Mouse (Mus musculus): ENCODE results near the gene Ptpre.
"Not testable (repeated sequence)": the region's sequence is repeated elsewhere in the genome, so short reads cannot be mapped to it uniquely, and the experiment has no call there.

Ptpre gene

GRCm38 (mm10) chr7:135535908-135536307, 1.4 kb upstream of the Ptpre start:
- no peak for DNase-seq

- DNase-seq: peak; percentile 17 to 30
Observed at GRCm38 (mm10) chr7:135537948-135538741, 864 bp downstream of the Ptpre start.

- no peak for DNase-seq
Observed at GRCm38 (mm10) chr7:135539429-135539828, 2.1 kb downstream of the Ptpre start.

GRCm38 (mm10) chr7:135542235-135542634, 5.0 kb downstream of the Ptpre start:
- DNase-seq: no peak

GRCm38 (mm10) chr7:135543033-135543432, 5.8 kb downstream of the Ptpre start:
- DNase-seq: no peak

GRCm38 (mm10) chr7:135544321-135544720, 7.0 kb downstream of the Ptpre start:
- no peak for DNase-seq

GRCm38 (mm10) chr7:135545957-135546356, 8.7 kb downstream of the Ptpre start:
- DNase-seq: no peak

GRCm38 (mm10) chr7:135546530-135546929, 9.2 kb downstream of the Ptpre start:
- DNase-seq: no peak

GRCm38 (mm10) chr7:135548434-135548833, 11.2 kb downstream of the Ptpre start:
- no peak for DNase-seq

- DNase-seq: no peak
Observed at GRCm38 (mm10) chr7:135551547-135551946, 14.3 kb downstream of the Ptpre start.

GRCm38 (mm10) chr7:135553550-135553949, 16.3 kb downstream of the Ptpre start:
- no peak for DNase-seq

- no peak for DNase-seq
Observed at GRCm38 (mm10) chr7:135556663-135557402, 19.6 kb downstream of the Ptpre start.

GRCm38 (mm10) chr7:135560280-135560679, 23.0 kb downstream of the Ptpre start:
- DNase-seq: no peak

GRCm38 (mm10) chr7:135564022-135564421, 26.7 kb downstream of the Ptpre start:
- DNase-seq: no peak

- no peak for DNase-seq
Observed at GRCm38 (mm10) chr7:135566013-135566412, 28.7 kb downstream of the Ptpre start.

- DNase-seq: no peak
Observed at GRCm38 (mm10) chr7:135567582-135567981, 30.3 kb downstream of the Ptpre start.

GRCm38 (mm10) chr7:135568550-135568949, 31.3 kb downstream of the Ptpre start:
- DNase-seq: no peak

- no peak for DNase-seq
Observed at GRCm38 (mm10) chr7:135571392-135571791, 34.1 kb downstream of the Ptpre start.

- DNase-seq: no peak
Observed at GRCm38 (mm10) chr7:135571951-135572559, 34.8 kb downstream of the Ptpre start.

- not testable (repeated sequence) for DNase-seq
Observed at GRCm38 (mm10) chr7:135575319-135576069, 38.2 kb downstream of the Ptpre start.

- no peak for DNase-seq
Observed at GRCm38 (mm10) chr7:135576329-135576728, 39.0 kb downstream of the Ptpre start.

GRCm38 (mm10) chr7:135578715-135579325, 41.5 kb downstream of the Ptpre start:
- no peak for DNase-seq
